Mouse (Mus musculus): Measurements from ENCODE around the gene Qrich1.

DNA sequence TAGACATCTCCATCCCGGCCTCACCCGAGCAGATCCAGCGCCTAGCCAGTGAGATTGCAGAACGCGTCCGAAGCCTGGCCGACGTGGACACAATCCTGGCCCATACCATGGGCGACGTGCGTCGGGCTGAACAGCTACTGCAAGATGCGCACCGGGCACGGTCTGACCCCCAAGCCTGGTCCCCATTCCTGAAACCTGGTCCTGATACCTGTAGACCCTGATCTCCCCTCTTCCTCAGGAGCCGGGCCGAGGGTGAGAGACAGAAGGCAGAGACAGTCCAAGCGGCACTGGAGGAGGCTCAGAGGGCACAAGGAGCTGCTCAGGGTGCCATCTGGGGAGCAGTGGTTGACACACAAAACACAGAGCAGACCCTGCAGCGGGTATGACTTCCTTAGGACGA is 27.4 kb upstream of the Qrich1 start:
- TF ChIP-seq POLR2A (IDR thresholded peaks at IDR 0.05; ENCODE audit: insufficient read depth, low read depth, low read length) (no peak), CTCF (IDR thresholded peaks at IDR 0.05; ENCODE audit: insufficient read depth, low read depth, low read length) (no peak)
